Mouse (Mus musculus) urinary bladder, postnatal 25 days (tissue): ENCODE results near the gene Hgf.

Experiments used
- DNase-seq: peaks from one replicate; pipeline ENCODE4 v3.0.0; 2022; ENCODE audit warnings: low spot score

Gene Hgf

DNA sequence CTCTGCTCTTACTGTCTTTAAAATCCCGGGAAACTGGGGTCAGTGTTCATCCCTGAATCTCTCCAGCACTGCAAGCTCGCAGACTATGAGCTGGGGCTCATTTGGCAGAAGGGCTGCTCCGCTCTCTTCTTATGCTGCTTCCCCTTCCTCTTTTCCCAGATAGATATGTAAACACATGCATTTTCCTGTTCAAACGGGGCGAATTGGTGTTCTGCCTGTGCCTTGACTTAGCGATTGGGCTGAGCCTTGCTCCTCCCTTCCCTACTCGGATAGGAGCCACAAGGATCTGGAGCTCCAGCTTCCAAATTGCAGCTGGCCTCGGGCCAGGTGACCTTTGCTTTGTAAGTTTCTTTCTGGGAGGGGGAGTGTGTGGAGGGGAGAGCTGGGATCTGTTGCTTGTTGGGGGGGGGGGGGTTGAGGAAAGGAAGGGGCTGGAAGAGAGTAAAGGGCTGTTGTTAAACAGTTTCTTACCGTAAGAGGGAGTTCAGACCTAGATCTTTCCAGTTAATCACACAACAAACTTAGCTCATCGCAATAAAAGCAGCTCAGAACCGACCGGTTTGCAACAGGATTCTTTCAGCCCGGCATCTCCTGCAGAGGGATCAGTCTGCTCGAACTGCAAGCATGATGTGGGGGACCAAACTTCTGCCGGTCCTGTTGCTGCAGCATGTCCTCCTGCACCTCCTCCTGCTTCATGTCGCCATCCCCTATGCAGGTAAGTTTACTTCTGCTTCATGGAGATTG lies at the start of gene Hgf:
Hgf (plus strand) TSS at position 192 of the 744 bp plus-strand sequence.
- DNase-seq = peak; percentile 35

DNA sequence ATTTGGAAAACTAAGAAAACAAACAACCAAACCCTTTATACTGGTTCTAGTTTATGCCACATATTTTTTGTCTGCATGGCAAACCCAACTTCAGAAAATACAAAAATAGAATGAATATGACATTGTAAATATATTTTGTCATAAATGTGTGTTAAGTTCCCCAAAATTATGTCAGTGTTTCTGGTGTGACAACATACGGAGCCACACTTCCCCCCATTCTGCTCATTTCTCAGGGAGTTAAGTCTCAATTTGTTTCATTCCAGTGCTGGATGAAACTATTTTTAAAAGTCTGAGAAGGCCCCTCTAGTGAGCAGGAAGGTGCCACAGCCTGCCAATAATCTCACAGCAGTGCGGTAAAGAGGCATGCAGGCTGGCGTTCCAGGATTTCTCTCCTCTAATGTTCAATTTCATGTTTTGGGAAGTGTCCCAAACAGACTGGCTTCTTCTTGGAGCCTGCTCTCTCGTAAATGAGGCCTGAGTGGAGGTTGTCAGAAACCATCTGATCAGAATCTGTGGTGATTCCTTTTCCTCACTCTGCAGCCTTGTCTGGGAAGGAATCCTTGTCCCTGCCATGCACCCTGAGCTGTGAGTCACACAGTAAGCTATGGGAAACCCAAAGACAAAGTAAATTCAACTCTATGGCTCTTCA lies 46.5 kb upstream of the Hgf start:
- no peak for DNase-seq

GRCm38 (mm10) chr5:16531619-16532277 lies 21.5 kb upstream of the Hgf start:
- no peak for DNase-seq

GRCm38 (mm10) chr5:16538067-16538466 lies 15.2 kb upstream of the Hgf start:
- no peak for DNase-seq

- DNase-seq = no peak
Observed at GRCm38 (mm10) chr5:16541561-16542116, 11.7 kb upstream of the Hgf start.

DNA sequence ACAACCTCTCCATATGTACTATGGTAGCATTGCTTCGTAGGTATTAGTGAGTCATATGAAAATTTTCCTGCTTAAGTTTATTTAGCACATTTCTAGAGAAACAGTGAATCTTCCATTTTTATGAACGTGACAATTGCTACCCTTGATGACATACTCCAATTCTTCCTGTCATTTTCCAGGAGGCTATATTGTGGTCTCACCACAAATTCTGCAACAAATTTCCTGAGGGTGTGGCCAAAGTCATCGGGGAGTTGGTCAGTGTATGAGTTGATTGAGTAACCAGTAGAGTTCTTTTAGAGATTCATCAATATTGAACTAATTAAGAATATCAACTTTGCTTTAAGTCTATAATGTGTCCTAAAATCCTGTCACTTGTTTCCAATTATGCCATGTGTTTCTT lies 5.8 kb upstream of the Hgf start:
- DNase-seq = no peak

GRCm38 (mm10) chr5:16552647-16553046 lies 648 bp upstream of the Hgf start:
- no peak for DNase-seq

DNA sequence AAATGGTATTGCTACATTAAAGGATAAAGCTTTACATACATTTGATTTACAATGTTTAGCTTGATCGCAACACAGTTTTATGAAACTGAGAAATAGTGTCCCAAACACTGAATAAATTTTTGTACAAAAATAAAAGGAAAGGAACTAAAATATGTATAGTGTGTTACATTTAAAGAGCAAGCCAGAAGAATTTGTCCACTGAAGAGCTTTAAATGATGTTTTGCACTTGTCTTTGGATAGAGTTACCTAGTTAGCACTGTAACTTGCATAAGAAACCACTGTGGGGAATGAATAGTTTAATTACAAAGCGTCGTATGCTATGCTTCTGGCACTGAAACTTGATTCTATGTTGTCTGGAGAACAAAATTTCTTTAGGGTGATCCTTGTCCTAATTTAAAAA lies 7.0 kb downstream of the Hgf start:
- DNase-seq = no peak

GRCm38 (mm10) chr5:16568997-16569396 lies 15.7 kb downstream of the Hgf start:
- no peak for DNase-seq

- DNase-seq = no peak
Observed at GRCm38 (mm10) chr5:16577882-16578742, 24.8 kb downstream of the Hgf start.

GRCm38 (mm10) chr5:16595699-16596098 lies 42.4 kb downstream of the Hgf start:
- DNase-seq = no peak

DNA sequence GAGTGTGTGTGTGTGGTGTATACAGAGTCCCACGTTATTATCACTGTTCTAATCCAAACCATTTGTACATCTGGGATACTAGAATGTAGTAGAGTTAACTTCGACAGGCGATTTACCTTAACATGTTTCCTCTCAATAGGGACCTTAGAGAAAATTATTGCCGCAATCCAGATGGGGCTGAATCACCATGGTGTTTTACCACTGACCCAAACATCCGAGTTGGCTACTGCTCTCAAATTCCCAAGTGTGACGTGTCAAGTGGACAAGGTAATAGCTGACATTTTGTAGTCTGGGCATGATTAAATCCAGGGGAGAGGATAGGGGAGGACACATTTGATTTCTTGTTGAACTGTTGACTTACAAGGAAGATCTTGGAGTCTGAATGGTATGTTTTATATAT lies 44.7 kb downstream of the Hgf start:
- DNase-seq = no peak

- DNase-seq = no peak
Observed at GRCm38 (mm10) chr5:16601463-16601862, 48.2 kb downstream of the Hgf start.

GRCm38 (mm10) chr5:16632996-16633395 lies 79.7 kb downstream of the Hgf start:
- no peak for DNase-seq

DNA sequence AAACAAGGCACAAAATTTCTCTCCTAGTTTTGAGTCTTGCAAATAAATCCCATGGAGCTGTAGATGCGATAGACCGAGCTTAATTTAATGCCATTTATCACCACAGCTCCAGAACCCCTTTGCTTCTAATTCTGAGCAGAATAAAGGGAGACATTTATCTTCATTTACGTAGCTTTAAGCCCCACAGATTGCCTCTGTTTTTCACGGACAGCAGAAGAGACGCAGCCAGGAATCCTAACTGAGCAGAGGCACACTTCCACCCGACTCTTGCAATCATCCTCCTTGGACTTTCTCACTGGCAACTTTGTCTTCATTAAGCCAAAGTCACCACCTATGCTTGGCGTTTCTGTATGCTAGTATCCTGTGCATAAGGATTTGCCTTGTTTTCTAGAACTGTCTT lies 93.1 kb downstream of the Hgf start:
- no peak for DNase-seq

- no peak for DNase-seq
Observed at GRCm38 (mm10) chr5:16647701-16648100, 94.4 kb downstream of the Hgf start.

DNA sequence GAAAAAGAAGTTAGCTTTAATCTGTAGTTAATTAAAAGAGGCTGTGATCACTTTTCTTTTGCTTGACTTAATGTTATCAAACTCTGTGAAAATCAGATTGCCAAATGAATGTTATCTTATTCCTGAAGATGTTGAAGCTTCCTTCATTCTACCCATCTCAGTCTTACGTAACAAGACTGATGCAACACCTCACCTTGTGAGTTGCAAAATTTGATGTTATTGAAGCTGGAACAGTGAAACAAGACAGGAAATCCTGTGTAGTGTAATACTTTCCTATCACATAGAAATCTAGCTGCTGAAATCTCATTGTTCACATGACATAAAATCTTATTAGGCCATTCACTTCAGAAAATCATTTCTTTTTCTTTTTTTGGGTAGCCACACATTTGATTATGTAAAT lies 96.9 kb downstream of the Hgf start:
- no peak for DNase-seq

DNA sequence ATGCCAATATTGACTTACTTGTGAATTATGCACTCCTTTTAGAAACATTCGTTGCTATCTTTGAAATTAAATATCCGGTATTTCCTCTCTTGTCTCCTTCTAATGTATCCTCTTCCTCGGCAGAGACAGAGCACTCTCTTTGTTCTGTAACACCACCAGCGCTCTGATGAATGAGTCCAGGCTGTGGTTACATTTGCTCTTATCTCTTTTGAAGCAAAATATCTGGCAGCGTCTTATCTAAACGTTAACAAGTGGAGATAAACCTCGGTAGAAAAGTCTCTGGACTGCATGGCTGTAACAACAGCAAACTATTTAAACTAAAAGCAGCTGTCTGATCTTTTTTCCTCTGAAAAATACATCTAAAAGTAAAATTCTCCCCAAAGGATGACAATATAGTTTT lies 100.7 kb downstream of the Hgf start:
- DNase-seq = no peak
